Mouse (Mus musculus) mammary gland, adult 2 months (tissue): ENCODE results near the gene Rab20. TPM values are rescaled to one million over a fixed set of nuclear protein-coding genes. Genes with fewer than 3 reads are reported as not detected.

Experiments used
- polyA plus RNA-seq: library from polyadenylated mRNA; depleted of rRNA; stranded (reverse); fragments of >200 nt; gene quantifications from 2 replicates; pipeline ENCODE4 v1.2.3, GENCODE M21; 2012; ENCODE audit warnings: low replicate concordance; rRNA removed

Gene Rab20
- 14.3 and 16.8 TPM in 2 replicates for polyA plus RNA-seq

GRCm38 (mm10) chr8:11477811-11478761 lies at the start of gene Rab20:
TSS of gene Rab20 (minus strand) at chr8:11478710.

DNA sequence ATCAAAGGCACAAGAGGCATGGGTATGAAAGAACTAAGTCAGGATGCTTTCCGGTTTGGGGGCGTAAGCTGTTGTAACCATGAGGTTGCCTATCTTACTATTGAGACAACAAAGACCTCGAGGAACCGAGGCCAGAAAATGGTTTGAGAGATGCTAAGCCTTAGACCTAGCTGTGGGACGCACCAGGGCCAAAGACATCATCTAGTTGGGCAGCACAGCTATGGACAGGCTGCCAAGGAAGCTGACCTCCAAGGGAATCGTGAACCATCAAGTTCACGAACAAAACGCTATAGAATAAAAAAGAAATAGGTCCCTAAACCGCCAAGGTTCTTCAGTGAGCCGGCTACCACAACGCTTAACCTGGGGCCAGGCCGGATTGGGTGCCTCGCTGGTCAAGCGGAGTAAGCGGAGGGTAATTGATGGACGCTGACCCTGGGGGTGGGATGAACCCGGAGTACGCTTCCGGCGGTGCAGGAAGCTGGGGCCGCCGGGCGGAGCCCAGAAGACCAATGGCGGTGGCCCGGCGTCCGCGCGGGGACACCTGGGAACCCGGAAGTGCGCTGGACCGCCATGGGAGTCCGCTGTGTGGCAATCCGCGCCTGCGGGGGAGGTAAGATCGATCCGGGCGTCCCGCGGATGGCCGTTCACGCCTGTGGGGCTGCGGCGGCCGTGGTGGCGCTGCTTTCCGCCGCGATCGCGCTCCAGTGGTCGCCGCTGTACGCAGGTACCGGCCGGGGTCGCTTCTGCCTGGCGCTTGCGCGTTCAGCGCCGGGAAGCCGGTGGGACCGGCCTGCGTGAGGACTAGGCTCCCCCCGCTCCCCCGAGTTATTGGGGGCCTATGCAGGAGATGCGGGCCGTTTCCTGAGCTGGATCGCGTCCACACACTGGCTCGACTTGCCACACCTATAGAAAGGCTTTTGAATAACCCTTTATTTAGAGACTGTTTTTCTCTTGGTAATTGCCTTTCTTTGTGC lies 18.8 kb upstream of the Rab20 start, which contains the start of gene Naxd:
Gene Naxd, plus strand, starts transcription at position 490 of the 974 bp plus-strand sequence.

Other genes starting within 250 kb of the Rab20 start
- 181 and 195 TPM in 2 replicates for gene Col4a2, start 165.9 kb downstream of the Rab20 start, polyA plus RNA-seq
- gene Col4a1, start 165.9 kb downstream of the Rab20 start, polyA plus RNA-seq: 681 and 731 TPM in 2 replicates
- 123 and 129 TPM in 2 replicates for gene Naxd, start 18.8 kb upstream of the Rab20 start, polyA plus RNA-seq
- 53.8 and 58.4 TPM in 2 replicates for gene Cars2, start 72.1 kb upstream of the Rab20 start, polyA plus RNA-seq
- gene Ing1, start 76.9 kb upstream of the Rab20 start, polyA plus RNA-seq: 11.3 and 12.2 TPM in 2 replicates
- 55.6 and 62.0 TPM in 2 replicates for gene Ankrd10, start 157.0 kb upstream of the Rab20 start, polyA plus RNA-seq
- gene 1700016D06Rik, start 222.4 kb upstream of the Rab20 start, polyA plus RNA-seq: not detected in 2 replicates
- gene Arhgef7, start 249.0 kb upstream of the Rab20 start, polyA plus RNA-seq: 33.3 and 35.1 TPM in 2 replicates